Mouse (Mus musculus) hindbrain, embryonic 14.5 days (tissue): ENCODE measurements at regions not wholly inside any gene's neighbourhood (a gene's known extent, or its start where the extent isn't known, plus 50 kb on each side); places are given as distances from the start of the nearest gene placed in this dataset.

Experiments used
- ATAC-seq: fragments of 200-750 bp; cut with Nextera tagmentation; 2 replicates; pipeline ENCODE4 v1.8.0; 2017; ENCODE audit warnings: moderate number of reproducible peaks, mild to moderate bottlenecking, moderate TSS enrichment, moderate library complexity; ENCODE audit not compliant: low FRiP score
- DNase-seq: peaks from one replicate; pipeline ENCODE4 v3.0.0-alpha.2; 2015; ENCODE audit warnings: low spot score
- H3K27ac ChIP-seq: fragments of 300-500 bp; sonication (generic); 2 replicates; pipeline ENCODE4 v1.5.1; 2014; ENCODE audit warnings: mild to moderate bottlenecking, moderate library complexity
- H3K27me3 ChIP-seq: fragments of 300-500 bp; sonication (generic); 2 replicates; pipeline ENCODE4 v1.6.1; 2014; ENCODE audit warnings: mild to moderate bottlenecking, low read length, mixed read lengths; ENCODE audit not compliant: control insufficient read depth, insufficient read depth
- H3K36me3 ChIP-seq: fragments of 300-500 bp; sonication (generic); replicated peaks from 2 replicates; pipeline ENCODE4 v1.6.1; 2014; ENCODE audit not compliant: control insufficient read depth, insufficient read depth
- H3K4me1 ChIP-seq: fragments of 300-500 bp; sonication (generic); replicated peaks from 2 replicates; pipeline ENCODE4 v1.6.1; 2014; ENCODE audit warnings: antibody characterized with exemption, low read length, mixed read lengths; ENCODE audit not compliant: control insufficient read depth, insufficient read depth
- H3K4me2 ChIP-seq: fragments of 300-500 bp; sonication (generic); replicated peaks from 2 replicates; pipeline ENCODE4 v1.6.1; 2014; ENCODE audit warnings: mild to moderate bottlenecking, moderate library complexity
- H3K4me3 ChIP-seq: fragments of 300-500 bp; sonication (generic); replicated peaks from 2 replicates; pipeline ENCODE4 v1.5.1; 2014; ENCODE audit warnings: mild to moderate bottlenecking, low read length
- H3K9ac ChIP-seq: fragments of 300-500 bp; sonication (generic); 2 replicates; pipeline ENCODE4 v1.6.1; 2014
- H3K9me3 ChIP-seq: fragments of 300-500 bp; sonication (generic); 2 replicates; pipeline ENCODE4 v1.6.1; 2016; ENCODE audit warnings: low read length; ENCODE audit not compliant: control insufficient read depth
- WGBS: fragments of 180-500 bp; shearing (Covaris S2); extraction: QIAGEN DNeasy Blood & Tissue Kit; methylation state at CpG from one replicate; pipeline ENCODE4 v1.1.7; 2014; 5-methylcytosine and 5-hydroxymethylcytosine counted together

- no peak overlapping the region for H3K4me3 ChIP-seq
- no peak overlapping the region for H3K27ac ChIP-seq
- no peak overlapping the region for H3K9ac ChIP-seq
- DNase-seq, result no peak
- H3K4me2 ChIP-seq, result no peak overlapping the region
- WGBS, result 74% methylated on average over 6 of the region's 6 CpGs
- no peaks in the 10 kb centered on the region for H3K4me1 ChIP-seq
- H3K9me3 ChIP-seq, result no peaks in the 10 kb centered on the region
- no peaks in the 10 kb centered on the region for H3K36me3 ChIP-seq
- H3K27me3 ChIP-seq, result no peaks in the 10 kb centered on the region
- no peak for ATAC-seq
Measured at GRCm38 (mm10) chr11:63367756-63368265, 239.0 kb downstream of the Pmp22 start.

- WGBS, result 98% methylated on average over 2 of the region's 2 CpGs
- no peaks in the 10 kb centered on the region for H3K4me1 ChIP-seq
- no peak overlapping the region for H3K27ac ChIP-seq
- H3K36me3 ChIP-seq, result no peaks in the 10 kb centered on the region
- H3K4me3 ChIP-seq, result no peak overlapping the region
- no peak overlapping the region for H3K9ac ChIP-seq
- DNase-seq (no peak), ATAC-seq (no peak)
- no peaks in the 10 kb centered on the region for H3K27me3 ChIP-seq
- no peak overlapping the region for H3K4me2 ChIP-seq
- H3K9me3 ChIP-seq, result no peaks in the 10 kb centered on the region
Measured at GRCm38 (mm10) chr11:63369475-63369874, 240.7 kb downstream of the Pmp22 start.

GRCm38 (mm10) chr11:63376311-63376710 lies 247.5 kb downstream of the Pmp22 start:
- ATAC-seq, result no peak
- 93% methylated on average over 3 of the region's 3 CpGs for WGBS
- H3K27ac ChIP-seq, result no peak overlapping the region
- no peak overlapping the region for H3K4me3 ChIP-seq
- no peaks in the 10 kb centered on the region for H3K36me3 ChIP-seq
- no peaks in the 10 kb centered on the region for H3K4me1 ChIP-seq
- H3K9ac ChIP-seq, result no peak overlapping the region
- H3K4me2 ChIP-seq, result no peak overlapping the region
- H3K9me3 ChIP-seq, result no peaks in the 10 kb centered on the region
- H3K27me3 ChIP-seq, result no peaks in the 10 kb centered on the region
- no peak for DNase-seq

GRCm38 (mm10) chr11:63376991-63377390 lies 248.2 kb downstream of the Pmp22 start:
- WGBS, result 67% methylated on average over 10 of the region's 10 CpGs
- no peak overlapping the region for H3K27ac ChIP-seq
- no peak overlapping the region for H3K4me2 ChIP-seq
- no peaks in the 10 kb centered on the region for H3K36me3 ChIP-seq
- H3K9ac ChIP-seq, result no peak overlapping the region
- no peaks in the 10 kb centered on the region for H3K4me1 ChIP-seq
- no peaks in the 10 kb centered on the region for H3K27me3 ChIP-seq
- ATAC-seq, result no peak
- H3K9me3 ChIP-seq, result no peaks in the 10 kb centered on the region
- no peak overlapping the region for H3K4me3 ChIP-seq
- no peak for DNase-seq

GRCm38 (mm10) chr11:63388247-63388646 lies 259.5 kb downstream of the Pmp22 start:
- DNase-seq (no peak), ATAC-seq (no peak)
- no peaks in the 10 kb centered on the region for H3K9me3 ChIP-seq
- H3K9ac ChIP-seq, result no peak overlapping the region
- no peak overlapping the region for H3K27ac ChIP-seq
- no peaks in the 10 kb centered on the region for H3K4me1 ChIP-seq
- no peak overlapping the region for H3K4me2 ChIP-seq
- no peak overlapping the region for H3K4me3 ChIP-seq
- H3K27me3 ChIP-seq, result no peaks in the 10 kb centered on the region
- WGBS, result 89% methylated on average over 4 of the region's 4 CpGs
- H3K36me3 ChIP-seq, result no peaks in the 10 kb centered on the region

- Histone ChIP-seq H3K4me1 (0 out of 2 replicates have a peak, but pooled peaks cover 5% of the 10 kb centered on the region), H3K4me3 (no peak overlapping the region), H3K9ac (no peak overlapping the region), H3K4me2 (no peak overlapping the region), H3K27ac (no peak overlapping the region), H3K36me3 (no peaks in the 10 kb centered on the region), H3K9me3 (no peaks in the 10 kb centered on the region), H3K27me3 (no peaks in the 10 kb centered on the region)
- 61% methylated on average over 3 of the region's 3 CpGs for WGBS
- ATAC-seq (no peak), DNase-seq (no peak)
Measured at GRCm38 (mm10) chr11:63391478-63391877, 262.7 kb downstream of the Pmp22 start.

- Histone ChIP-seq H3K27ac (no peak overlapping the region), H3K9ac (no peak overlapping the region), H3K27me3 (no peaks in the 10 kb centered on the region), H3K36me3 (no peaks in the 10 kb centered on the region), H3K9me3 (no peaks in the 10 kb centered on the region), H3K4me3 (no peak overlapping the region), H3K4me1 (0 out of 2 replicates have a peak, but pooled peaks cover 7% of the 10 kb centered on the region), H3K4me2 (no peak overlapping the region)
- ATAC-seq (no peak), DNase-seq (no peak)
- 72% methylated on average over 3 of the region's 3 CpGs for WGBS
Measured at GRCm38 (mm10) chr11:63392378-63392777, 263.6 kb downstream of the Pmp22 start.

- no peak overlapping the region for H3K27ac ChIP-seq
- no peak overlapping the region for H3K4me2 ChIP-seq
- H3K36me3 ChIP-seq, result no peaks in the 10 kb centered on the region
- WGBS, result 63% methylated on average over 3 of the region's 3 CpGs
- H3K4me1 ChIP-seq, result 0 out of 2 replicates have a peak, but pooled peaks cover 7% of the 10 kb centered on the region
- ATAC-seq, result no peak
- H3K4me3 ChIP-seq, result no peak overlapping the region
- no peak for DNase-seq
- H3K27me3 ChIP-seq, result no peaks in the 10 kb centered on the region
- no peak overlapping the region for H3K9ac ChIP-seq
- H3K9me3 ChIP-seq, result no peaks in the 10 kb centered on the region
Measured at GRCm38 (mm10) chr11:63394201-63394600, 265.4 kb downstream of the Pmp22 start.

- Histone ChIP-seq H3K36me3 (no peaks in the 10 kb centered on the region), H3K9ac (no peak overlapping the region), H3K27me3 (no peaks in the 10 kb centered on the region), H3K27ac (no peak overlapping the region), H3K4me2 (no peak overlapping the region), H3K9me3 (no peaks in the 10 kb centered on the region), H3K4me1 (0 out of 2 replicates have a peak, but pooled peaks cover 7% of the 10 kb centered on the region), H3K4me3 (no peak overlapping the region)
- WGBS, result 27% methylated on average over 8 of the region's 8 CpGs
- no peak for DNase-seq
- ATAC-seq, result peak; percentile 24; the same call in 1 of the 2 replicates
Measured at GRCm38 (mm10) chr11:63396386-63396785, 267.6 kb downstream of the Pmp22 start.

- 55% methylated on average over 5 of the region's 5 CpGs for WGBS
- DNase-seq (no peak), ATAC-seq (no peak)
- H3K4me2 ChIP-seq, result no peak overlapping the region
- no peaks in the 10 kb centered on the region for H3K36me3 ChIP-seq
- H3K9me3 ChIP-seq, result no peaks in the 10 kb centered on the region
- 0 out of 2 replicates have a peak, but pooled peaks cover 6% of the 10 kb centered on the region for H3K4me1 ChIP-seq
- no peak overlapping the region for H3K4me3 ChIP-seq
- H3K27ac ChIP-seq, result no peak overlapping the region
- H3K27me3 ChIP-seq, result no peaks in the 10 kb centered on the region
- H3K9ac ChIP-seq, result no peak overlapping the region
Measured at GRCm38 (mm10) chr11:63402741-63403140, 274.0 kb downstream of the Pmp22 start.
